Mouse (Mus musculus) 3134 (cell line): ENCODE data around the gene Kiz.

Source experiments
- DNase-seq: peaks from one replicate; pipeline ENCODE4 v3.0.0-alpha.2; 2011; ENCODE audit warnings: low spot score; ENCODE audit not compliant: insufficient read length; ENCODE audit errors: extremely low read depth

Kiz gene

DNA sequence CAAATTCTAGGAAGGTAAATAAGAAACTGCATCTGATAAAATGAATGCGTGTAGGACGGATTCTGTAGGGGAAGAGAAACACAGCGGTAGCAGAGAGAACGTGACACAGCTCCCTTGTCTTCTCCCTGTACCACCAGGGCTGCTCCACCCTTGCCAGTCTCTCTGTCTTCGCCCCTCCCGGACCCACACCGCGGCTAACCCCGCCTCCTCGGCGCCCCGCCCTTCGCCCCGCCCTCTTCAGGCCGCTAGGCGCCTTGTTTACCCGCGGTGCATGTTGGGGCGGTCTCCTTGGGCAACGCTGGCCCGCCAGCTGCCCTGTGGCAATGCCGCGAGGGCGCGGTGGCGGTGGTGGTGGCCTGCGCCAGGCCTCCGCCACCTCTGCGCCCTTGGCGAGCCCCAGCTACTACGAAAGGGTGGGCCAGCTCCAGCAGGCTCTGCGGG, at the start of gene Kiz:
TSS of gene Kiz (plus strand) at position 266 of the 441 bp plus-strand sequence.
- DNase-seq = peak; percentile 99

DNA sequence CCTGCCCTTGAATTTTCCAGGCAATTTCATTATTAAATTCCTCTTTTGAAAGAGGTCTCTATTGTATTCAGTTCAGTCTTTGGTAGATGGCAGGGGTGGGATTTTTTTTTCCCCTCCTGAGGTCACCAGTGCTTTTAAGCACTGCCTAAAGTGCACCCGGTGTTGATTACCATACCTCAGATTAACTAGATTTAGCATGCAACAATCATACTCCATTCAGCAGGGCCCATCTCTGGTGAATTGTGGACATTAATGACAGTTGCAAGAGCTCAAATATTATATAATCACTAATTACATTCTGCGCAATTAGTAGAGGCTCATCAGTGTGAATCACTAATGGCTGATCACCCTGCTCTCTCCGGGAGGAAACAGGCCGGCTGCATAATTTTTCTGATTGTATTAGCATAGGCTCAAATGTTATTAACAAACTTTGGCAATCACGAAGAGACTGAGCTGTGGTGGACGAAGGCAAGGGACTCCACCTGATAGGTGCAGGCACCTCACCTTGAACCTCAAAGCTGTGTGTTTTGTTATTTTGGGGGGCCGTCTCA, 45.9 kb upstream of the Kiz start:
- no peak for DNase-seq

DNA sequence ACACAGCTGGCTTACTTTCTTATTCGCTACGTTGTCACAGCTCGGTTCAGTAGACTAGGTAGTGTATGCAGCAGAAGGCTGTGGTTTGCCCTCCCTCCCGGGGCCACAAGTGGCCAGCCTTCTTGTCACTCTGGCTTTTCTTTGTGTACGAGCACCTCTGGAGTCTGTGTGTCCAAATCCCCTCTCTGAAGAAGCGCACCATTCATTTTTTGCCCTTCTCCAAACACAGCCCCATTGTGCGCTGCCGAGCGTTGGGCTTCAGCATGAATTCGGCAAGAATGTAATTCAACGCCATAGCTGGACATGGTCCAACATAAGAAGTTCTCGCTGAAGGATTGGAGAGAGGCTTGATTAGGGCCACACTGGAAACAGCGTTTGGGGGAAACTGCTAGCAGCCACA, 45.0 kb upstream of the Kiz start:
- DNase-seq = no peak

DNA sequence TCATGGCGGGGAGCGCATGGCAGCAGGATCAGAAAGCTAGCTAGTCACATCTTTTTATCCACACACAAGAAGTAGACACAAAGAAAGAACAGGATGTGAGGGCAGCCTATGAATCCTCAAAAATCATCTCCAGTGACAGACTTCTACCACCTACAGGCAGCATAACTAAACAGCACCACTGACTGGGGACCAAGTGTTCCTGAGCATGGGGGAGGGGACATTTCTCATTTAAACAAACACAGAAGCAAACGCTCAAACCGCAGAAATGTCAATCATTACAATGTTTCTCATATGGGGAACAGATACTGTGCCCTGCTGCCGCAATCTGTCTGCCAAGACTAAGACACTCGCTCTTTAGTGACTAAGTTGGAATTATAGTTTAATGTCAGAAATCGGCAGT, 40.7 kb upstream of the Kiz start:
- DNase-seq = no peak

- DNase-seq = no peak
These were observed 36.6 kb upstream of the Kiz start for GRCm38 (mm10) chr2:146819065-146819464.

DNA sequence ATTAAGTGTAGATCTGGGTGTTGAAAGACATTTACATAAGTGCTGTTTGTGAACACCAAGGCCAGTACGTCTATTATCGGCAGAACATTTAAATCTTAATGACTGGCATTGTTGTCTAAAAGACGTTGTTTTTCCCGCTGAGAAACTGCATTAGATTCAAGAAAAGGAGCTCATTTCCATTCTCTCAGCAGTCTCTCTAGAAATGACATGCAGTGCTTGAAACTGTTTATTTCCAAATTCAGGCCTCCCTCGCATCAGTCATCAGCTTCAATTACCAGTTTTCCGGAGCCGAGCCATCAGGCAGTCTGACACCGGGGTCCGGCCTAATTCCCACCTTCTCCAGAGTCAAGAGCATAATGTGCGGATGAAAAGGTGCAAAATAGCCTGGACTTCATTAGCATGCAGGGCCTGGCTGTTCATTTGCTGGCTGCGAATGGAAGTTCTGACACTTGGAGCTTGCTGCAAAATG, 32.1 kb upstream of the Kiz start:
- no peak for DNase-seq

GRCm38 (mm10) chr2:146824043-146824442, 31.6 kb upstream of the Kiz start:
- DNase-seq = no peak

- DNase-seq = no peak
These were observed 27.7 kb upstream of the Kiz start for GRCm38 (mm10) chr2:146828006-146828405.

GRCm38 (mm10) chr2:146833222-146834063, 22.2 kb upstream of the Kiz start:
- no peak for DNase-seq

DNA sequence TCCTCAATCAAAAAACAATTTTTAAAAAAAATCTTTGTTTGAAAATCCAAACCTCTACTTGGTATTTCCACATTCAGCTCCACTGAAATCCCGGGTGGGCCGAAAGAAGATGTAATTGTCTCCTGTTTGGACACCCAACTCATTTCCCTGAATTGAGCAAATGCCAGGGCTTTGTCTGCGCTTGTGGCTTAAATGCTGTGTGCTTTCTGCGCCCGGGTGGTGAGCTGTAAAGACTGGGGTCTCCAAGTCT, 21.7 kb upstream of the Kiz start:
- DNase-seq = no peak

DNA sequence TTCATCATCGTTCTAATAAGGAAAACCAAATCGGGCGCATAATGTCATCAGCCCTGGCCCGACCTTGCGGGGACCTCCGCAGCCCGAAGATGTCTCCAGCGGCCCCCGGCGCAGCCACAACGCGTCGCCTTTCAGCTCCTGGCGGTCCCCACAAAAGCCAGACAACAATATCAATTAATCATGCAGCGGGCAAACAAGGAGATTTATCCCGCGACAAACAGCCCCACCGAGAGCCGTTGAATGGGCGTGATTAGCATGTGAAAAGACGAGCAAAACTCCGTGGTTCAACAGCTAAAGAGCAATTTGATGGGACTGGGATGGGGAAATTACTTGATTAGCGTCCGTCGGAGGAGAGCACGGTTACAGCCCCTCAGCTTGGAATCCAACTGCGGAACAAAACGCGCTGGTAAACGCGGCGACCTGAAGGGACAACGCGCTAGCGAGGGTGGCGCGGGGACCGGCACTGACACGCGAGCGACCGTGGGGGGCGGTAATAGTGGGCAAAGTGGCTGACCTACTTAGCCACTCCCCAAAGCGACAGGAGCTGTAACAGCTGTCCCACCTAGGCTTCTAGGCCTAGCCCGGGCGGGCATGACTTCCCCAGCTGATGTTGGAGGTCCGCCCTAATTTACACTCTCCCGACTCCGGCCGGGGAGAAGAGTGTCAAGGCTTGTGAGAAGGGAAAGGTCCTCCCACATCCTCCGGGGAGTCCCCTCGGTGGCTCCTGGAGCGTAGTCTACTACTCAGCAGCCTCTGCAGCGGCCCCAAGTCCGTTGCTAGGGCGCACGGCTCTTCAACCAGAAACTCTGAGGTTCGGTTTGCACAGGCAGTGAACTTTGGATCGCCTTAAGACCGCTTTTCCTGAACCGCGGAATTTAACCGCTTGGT, 21.1 kb upstream of the Kiz start:
- DNase-seq = peak; percentile 10

DNA sequence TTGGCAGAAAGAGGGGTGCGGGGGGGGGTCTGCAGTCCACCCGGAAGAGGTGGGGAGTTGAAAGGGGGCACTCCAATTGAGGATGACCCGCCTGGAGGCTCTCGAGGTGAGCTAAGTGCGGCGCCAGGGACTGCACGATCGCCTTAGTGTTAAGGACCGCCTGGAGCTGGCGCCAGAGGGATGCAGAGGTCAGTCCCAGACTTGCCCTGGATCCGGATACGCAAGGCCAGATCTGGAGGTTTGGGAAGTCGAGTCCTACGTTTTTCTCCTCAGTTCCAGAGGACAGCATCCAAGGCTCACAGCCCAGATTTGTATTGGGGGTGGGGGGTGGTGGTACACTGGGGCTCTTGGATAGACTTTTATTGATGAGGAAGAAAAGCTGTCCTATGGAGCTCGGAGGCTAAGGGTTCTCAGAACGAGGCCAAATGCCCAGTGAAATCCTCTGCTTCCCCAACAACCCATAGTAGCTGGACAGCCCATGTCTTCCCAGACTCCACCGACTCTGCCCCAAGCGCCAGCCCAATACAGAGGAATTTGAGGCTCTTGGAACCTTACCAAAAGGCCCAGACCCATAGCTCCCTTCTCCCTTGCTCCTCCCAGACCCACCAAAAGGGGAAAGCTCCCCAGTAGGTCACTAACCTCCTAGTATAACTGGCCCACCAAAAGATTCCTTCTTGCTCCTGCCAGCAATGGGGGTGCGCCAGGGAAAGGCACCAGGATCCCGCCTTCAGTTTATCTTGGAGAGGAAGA, 20.2 kb upstream of the Kiz start:
- no peak for DNase-seq

DNA sequence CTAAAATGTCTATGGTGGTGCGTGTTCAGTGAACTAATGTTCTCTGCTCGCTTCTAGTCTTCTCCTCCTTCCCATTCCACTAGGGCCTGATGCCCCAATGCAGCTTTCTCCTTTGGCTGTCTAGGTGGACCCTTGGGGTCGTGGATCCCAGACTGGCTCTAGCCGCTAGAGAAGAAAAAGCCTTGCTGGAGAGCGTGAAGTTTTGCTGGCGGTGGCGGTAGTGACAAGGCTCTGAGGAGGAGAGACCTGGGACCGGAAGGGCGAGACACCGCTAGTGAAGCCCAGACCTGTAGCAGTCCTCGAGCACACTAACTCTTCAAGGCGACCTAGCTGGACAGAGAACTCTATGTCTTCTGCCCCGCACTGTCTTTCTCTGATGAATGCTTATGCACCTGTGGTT, 19.4 kb upstream of the Kiz start:
- DNase-seq = no peak

GRCm38 (mm10) chr2:146836871-146837550, 18.7 kb upstream of the Kiz start:
- no peak for DNase-seq

GRCm38 (mm10) chr2:146837653-146838052, 18.0 kb upstream of the Kiz start:
- DNase-seq = no peak

- no peak for DNase-seq
These were observed 16.9 kb upstream of the Kiz start for GRCm38 (mm10) chr2:146838596-146839302.

DNA sequence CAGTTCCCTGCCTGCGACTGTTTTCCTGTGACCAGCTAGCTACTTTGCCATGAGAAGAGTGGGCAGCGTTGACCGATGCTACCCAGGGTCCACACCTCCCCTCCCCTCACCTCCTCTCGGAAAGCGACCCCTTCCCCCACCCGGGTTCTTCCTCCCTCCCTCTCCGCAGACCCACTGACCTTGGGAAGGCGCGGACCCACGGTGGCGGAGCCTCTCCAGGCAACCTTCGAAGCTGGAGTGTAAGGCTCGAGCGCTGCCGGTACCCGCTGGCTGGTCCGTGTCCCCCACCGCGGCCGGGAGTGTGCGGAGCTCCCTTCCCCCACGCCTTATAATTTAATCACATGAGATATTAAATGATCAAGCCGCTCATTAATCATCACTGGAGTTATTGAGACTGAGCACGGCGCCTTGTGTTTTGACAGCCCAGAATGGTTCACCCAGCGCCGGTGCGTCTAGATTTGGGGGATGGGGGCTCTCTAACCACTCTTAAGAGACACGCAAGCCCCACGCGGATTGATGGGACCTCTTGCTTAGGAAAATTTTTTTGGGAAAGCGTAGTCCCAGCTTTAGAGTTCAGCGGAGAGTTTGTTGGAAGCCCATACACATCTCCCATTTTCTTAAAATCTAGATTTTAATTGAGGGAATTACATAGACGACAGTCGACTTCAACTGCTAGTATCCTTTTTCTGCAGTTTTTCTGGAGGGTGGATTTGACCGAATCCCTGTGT, 16.2 kb upstream of the Kiz start:
- DNase-seq = no peak

- no peak for DNase-seq
These were observed 7.8 kb upstream of the Kiz start for GRCm38 (mm10) chr2:146847863-146848262.

DNA sequence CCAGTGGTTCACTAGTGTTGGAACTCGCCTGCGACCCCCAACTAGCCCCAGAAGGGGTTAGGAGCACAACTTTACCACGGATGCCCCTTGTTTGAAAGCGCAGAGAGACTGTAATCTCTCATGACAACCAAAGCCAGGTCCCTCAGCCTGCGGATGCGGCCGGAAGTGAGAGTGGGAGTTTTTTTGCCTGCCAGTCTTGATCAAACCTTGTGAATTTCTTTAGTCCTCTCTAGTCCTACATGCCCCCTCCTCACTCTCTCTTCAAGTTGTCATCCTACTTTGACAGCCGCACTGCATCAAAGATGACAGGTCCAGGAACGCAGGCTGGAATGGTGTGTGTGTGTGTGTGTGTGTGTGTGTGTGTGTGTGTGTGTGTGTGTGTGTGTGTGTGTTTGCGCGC, 456 bp downstream of the Kiz start:
- DNase-seq = no peak
